Mouse (Mus musculus) neural tube, embryonic 15.5 days (tissue): ENCODE data around the gene Fras1. TPM values are rescaled to one million over a fixed set of nuclear protein-coding genes. Genes with fewer than 3 reads are reported as not detected.

Source experiments
- ATAC-seq: fragments of 200-750 bp; cut with Nextera tagmentation; 2 replicates; pipeline ENCODE4 v1.8.0; 2017; ENCODE audit warnings: mild to moderate bottlenecking, moderate TSS enrichment, moderate library complexity; ENCODE audit not compliant: low FRiP score
- H3K27ac ChIP-seq: fragments of 300-500 bp; sonication (generic); replicated peaks from 2 replicates; pipeline ENCODE4 v1.5.1; 2015; ENCODE audit warnings: mild to moderate bottlenecking, inconsistent platforms
- H3K27me3 ChIP-seq: fragments of 300-500 bp; sonication (generic); replicated peaks from 2 replicates; pipeline ENCODE4 v1.6.1; 2015; ENCODE audit warnings: inconsistent platforms
- H3K36me3 ChIP-seq: fragments of 300-500 bp; sonication (generic); 2 replicates; pipeline ENCODE4 v1.6.1; 2015; ENCODE audit warnings: inconsistent platforms
- H3K4me1 ChIP-seq: fragments of 300-500 bp; sonication (generic); 2 replicates; pipeline ENCODE4 v1.6.1; 2015; ENCODE audit warnings: inconsistent platforms
- H3K4me2 ChIP-seq: fragments of 300-500 bp; sonication (generic); 2 replicates; pipeline ENCODE4 v1.6.1; 2015; ENCODE audit warnings: inconsistent platforms, mild to moderate bottlenecking, moderate library complexity
- H3K4me3 ChIP-seq: fragments of 300-500 bp; sonication (generic); replicated peaks from 2 replicates; pipeline ENCODE4 v1.5.1; 2015; ENCODE audit warnings: mild to moderate bottlenecking, inconsistent platforms
- H3K9ac ChIP-seq: fragments of 300-500 bp; sonication (generic); replicated peaks from 2 replicates; pipeline ENCODE4 v1.6.1; 2015; ENCODE audit warnings: mild to moderate bottlenecking, inconsistent platforms
- H3K9me3 ChIP-seq: fragments of 300-500 bp; sonication (generic); replicated peaks from 2 replicates; pipeline ENCODE4 v1.6.1; 2016; ENCODE audit warnings: inconsistent platforms
- WGBS: fragments of 180-500 bp; shearing (Covaris S2); methylation state at CpG from one replicate; pipeline ENCODE4 v1.1.7; 2015; ENCODE audit warnings: mixed read lengths; 5-methylcytosine and 5-hydroxymethylcytosine counted together
- polyA plus RNA-seq: library from polyadenylated mRNA; unstranded; fragments of >200 nt; fragmentation: Nextera tagmentation; extraction: Ambion mirVana; gene quantifications from 2 replicates; pipeline ENCODE4 v1.2.1, GENCODE M21; 2015

Fras1 gene
- polyA plus RNA-seq, 1 experiment from 2014 or later = 5.3 TPM

DNA sequence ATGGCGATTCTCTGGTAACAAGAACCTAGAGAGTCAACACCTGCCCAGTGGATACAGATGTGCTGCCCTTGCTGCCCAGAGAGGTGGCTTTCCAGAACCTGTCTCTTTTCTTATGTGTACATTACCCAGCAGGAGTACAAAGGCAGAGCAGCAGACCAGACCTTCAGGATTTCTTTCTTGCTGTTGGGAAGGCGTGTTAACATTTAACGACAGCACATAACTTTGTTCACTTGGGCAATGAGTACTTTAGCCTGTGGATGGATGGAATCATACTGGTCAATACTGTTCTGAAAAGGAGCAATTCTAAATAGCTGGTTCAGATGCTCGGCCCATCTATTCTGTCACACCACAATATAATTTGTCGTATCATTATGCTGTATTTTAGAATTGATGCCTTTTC is 79.6 kb downstream of the Fras1 start:
- H3K4me2 ChIP-seq = no peak overlapping the region

DNA sequence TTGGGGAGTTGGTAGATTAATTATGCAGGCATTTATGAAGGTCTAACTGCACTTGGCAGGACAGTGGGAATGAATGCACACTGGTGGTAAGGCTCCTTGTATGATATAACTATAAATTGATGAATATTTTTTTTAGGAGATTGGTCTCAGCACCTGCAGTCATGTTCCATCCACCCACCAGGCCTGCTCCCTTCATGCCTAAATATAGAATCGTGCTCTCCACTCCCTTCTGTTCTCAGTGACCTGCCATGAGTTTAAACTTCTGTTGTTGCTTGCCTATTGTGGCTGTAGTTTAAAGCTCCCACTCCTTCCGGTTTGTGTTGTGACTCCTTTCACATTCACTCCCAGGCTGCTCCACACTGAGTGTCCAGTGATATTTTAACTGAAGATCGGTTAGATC is 80.7 kb downstream of the Fras1 start:
- Histone ChIP-seq H3K4me3 (no peak overlapping the region), H3K27me3 (no peaks in the 10 kb centered on the region), H3K27ac (no peak overlapping the region), H3K36me3 (no peaks in the 10 kb centered on the region), H3K9ac (no peak overlapping the region), H3K4me2 (no peak overlapping the region), H3K4me1 (no peaks in the 10 kb centered on the region), H3K9me3 (no peaks in the 10 kb centered on the region)
- 88% methylated on average over 3 of the region's 3 CpGs for WGBS
- no peak for ATAC-seq

More for the DNA sequence above, 79.6 kb downstream of the Fras1 start:
- WGBS = 89% methylated on average over 5 of the region's 5 CpGs
- Histone ChIP-seq H3K9me3 (no peaks in the 10 kb centered on the region), H3K27me3 (no peaks in the 10 kb centered on the region), H3K4me1 (no peaks in the 10 kb centered on the region), H3K9ac (no peak overlapping the region), H3K27ac (no peak overlapping the region), H3K36me3 (no peaks in the 10 kb centered on the region), H3K4me3 (no peak overlapping the region)
- ATAC-seq = no peak

DNA sequence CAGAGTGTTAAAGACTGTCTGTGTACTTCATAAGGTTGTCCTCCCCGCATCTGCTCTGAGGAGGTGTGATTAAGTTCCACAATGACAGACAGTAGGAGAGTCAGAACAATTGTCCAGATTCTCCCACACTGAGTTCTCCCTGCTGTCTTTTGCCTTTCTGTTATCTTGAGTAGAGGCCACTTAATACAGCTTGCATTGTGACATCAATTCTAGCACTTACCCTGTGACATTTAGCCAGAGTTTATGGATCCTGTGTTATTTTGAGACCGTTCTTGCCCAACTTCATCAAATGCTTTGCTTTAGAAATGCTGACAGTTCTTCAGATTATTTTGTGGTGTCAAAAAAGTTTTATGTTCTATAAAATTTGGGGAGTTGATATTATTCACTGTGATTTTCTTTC is 81.5 kb downstream of the Fras1 start:
- Histone ChIP-seq H3K36me3 (no peaks in the 10 kb centered on the region), H3K9ac (no peak overlapping the region), H3K4me2 (no peak overlapping the region), H3K9me3 (no peaks in the 10 kb centered on the region), H3K27me3 (no peaks in the 10 kb centered on the region), H3K4me1 (no peaks in the 10 kb centered on the region), H3K4me3 (no peak overlapping the region), H3K27ac (no peak overlapping the region)
- 85% methylated on average over 2 of the region's 2 CpGs for WGBS
- ATAC-seq = no peak

DNA sequence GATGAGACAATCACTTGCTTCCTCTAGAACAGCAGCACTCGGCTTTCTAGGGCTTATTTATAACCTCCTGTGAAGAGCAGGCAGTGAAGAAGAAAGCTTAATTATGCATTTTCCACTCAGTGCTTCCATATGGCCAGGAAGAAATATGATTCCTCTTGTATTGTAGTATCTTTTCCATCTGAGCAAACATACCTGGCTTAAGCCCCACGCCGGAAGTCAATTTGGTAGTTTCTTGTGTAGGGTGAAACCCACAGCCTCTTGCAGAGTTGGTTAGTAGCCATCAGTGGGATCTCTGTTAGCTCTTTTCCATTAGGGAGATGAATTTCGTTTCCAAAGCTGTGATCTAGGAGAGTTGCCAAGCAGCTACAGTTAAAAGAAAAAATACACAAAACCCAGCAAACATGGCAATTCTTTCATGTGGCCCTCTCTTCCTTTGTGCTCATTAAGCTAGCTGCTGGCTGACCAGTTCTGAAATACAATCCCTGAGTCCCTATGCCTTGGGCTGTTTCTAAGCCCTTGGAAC is 83.7 kb downstream of the Fras1 start:
- 57% methylated on average over 4 of the region's 4 CpGs for WGBS
- no peak overlapping the region for H3K9ac ChIP-seq
- H3K9me3 ChIP-seq = no peaks in the 10 kb centered on the region
- H3K4me2 ChIP-seq = no peak overlapping the region
- H3K27ac ChIP-seq = no peak overlapping the region
- no peak for ATAC-seq
- H3K36me3 ChIP-seq = no peaks in the 10 kb centered on the region
- H3K4me3 ChIP-seq = no peak overlapping the region
- no peaks in the 10 kb centered on the region for H3K4me1 ChIP-seq
- H3K27me3 ChIP-seq = no peaks in the 10 kb centered on the region

DNA sequence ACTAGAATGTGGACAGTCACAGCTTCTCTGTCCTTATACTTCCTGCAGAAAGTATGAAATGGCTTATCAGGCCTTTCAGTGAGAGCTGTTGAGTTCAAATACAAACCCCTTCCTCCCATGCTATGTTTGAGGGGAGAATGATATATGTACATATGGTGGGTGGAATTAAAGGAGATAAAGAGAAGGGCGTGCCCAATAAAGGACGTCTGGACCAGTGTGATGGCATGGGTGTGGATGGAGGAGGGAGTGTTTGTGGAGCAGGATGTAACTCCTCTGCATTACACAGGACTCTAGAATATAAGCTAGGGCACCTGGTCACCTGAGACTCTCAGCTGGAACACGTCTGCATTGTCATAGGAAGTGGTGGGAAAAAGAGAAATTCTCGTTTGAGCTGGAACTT is 85.8 kb downstream of the Fras1 start:
- no peak overlapping the region for H3K4me2 ChIP-seq
- ATAC-seq = no peak
- H3K4me1 ChIP-seq = no peaks in the 10 kb centered on the region
- WGBS = 78% methylated on average over 4 of the region's 4 CpGs
- no peak overlapping the region for H3K9ac ChIP-seq
- H3K27ac ChIP-seq = no peak overlapping the region
- H3K9me3 ChIP-seq = no peaks in the 10 kb centered on the region
- H3K36me3 ChIP-seq = no peaks in the 10 kb centered on the region
- H3K27me3 ChIP-seq = no peaks in the 10 kb centered on the region
- H3K4me3 ChIP-seq = no peak overlapping the region

DNA sequence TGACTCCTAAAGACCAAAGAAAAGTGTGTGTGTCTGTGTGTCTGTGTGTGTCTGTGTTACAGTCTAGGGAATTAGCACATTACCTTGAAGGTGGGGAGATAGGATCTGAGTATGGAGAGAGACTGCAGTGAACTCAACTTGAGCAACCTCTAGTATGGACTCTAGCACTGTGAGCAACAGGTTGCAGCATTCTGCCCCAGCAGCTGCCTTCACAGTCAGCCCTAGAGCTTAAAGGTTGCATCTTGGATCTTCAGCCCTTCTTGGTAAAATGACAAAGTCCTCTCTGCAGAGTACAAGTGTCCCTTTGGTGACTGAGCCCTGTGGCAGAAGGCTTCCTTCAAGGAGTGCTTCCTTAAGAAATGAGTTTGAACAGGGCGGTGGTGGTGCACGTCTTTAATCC is 88.4 kb downstream of the Fras1 start:
- 95% methylated on average over 2 of the region's 2 CpGs for WGBS
- H3K4me2 ChIP-seq = no peak overlapping the region
- H3K27me3 ChIP-seq = no peaks in the 10 kb centered on the region
- no peak for ATAC-seq
- no peak overlapping the region for H3K9ac ChIP-seq
- H3K36me3 ChIP-seq = no peaks in the 10 kb centered on the region
- H3K27ac ChIP-seq = no peak overlapping the region
- H3K4me1 ChIP-seq = no peaks in the 10 kb centered on the region
- no peaks in the 10 kb centered on the region for H3K9me3 ChIP-seq
- no peak overlapping the region for H3K4me3 ChIP-seq

DNA sequence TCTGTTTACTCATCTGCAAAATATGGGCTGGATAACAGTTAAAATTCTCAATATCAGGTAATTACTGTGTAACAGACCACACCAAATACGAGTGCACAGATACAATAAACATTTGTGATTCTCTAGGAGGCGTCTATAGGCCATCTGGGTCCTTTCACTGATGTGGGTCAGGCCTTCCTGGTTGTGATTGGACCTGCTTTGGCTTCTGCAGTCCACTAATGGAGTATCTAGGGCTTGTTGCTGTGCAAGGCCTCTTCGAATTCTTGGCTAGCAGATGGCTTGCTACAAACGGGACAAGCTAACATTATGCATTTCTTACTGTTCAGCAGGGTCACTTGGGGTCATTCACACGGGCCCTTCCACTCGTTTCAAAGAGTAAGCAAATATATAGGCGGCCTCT is 92.7 kb downstream of the Fras1 start:
- Histone ChIP-seq H3K4me3 (no peak overlapping the region), H3K27me3 (no peaks in the 10 kb centered on the region), H3K27ac (no peak overlapping the region), H3K4me1 (no peaks in the 10 kb centered on the region), H3K9ac (no peak overlapping the region), H3K36me3 (no peaks in the 10 kb centered on the region), H3K4me2 (no peak overlapping the region), H3K9me3 (no peaks in the 10 kb centered on the region)
- whole genome bisulfite sequencing = 49% methylated on average over 7 of the region's 7 CpGs
- ATAC-seq = no peak

DNA sequence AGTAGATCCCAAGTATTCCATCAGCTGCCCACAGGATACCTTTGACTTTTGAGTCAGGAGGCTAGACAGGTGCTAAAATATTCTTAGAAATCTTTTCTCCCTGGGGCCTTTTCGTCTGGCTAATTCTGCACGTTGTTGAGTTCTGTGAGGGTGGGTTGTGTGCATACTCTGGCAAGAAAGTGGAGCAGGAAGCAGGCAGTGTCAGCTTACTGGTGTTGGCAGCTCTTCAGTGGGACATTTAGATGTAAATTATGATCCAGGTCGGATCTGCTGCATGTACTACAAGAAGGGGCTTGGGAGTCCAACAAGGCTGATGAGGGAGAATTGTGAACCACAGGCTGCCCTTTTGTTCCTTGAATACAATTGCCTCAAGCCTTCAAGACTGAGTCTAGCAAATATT is 98.2 kb downstream of the Fras1 start:
- Histone ChIP-seq H3K36me3 (no peaks in the 10 kb centered on the region), H3K4me3 (no peak overlapping the region), H3K9me3 (no peaks in the 10 kb centered on the region), H3K27me3 (no peaks in the 10 kb centered on the region), H3K4me2 (no peak overlapping the region), H3K27ac (no peak overlapping the region), H3K9ac (no peak overlapping the region), H3K4me1 (no peaks in the 10 kb centered on the region)
- no peak for ATAC-seq
- 46% methylated on average over 3 of the region's 3 CpGs for WGBS

DNA sequence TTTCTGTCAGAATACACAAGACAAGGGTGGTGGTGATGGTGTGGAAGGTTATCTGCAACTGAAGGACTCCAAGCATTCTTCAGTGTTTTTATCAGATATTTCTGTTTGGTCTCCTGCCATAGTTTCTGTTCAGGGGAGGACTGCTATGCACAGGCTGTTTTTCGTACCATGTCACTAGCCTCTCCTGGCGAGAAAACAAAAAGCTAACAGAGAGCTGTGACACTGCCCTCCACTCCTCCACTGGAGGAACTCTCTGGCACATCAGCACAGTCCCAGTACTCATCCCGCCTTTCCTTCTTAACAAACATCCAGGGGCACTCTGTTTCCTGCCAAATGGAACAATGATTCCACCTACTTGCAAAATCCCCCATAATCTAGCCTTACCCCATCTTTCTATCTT is 101.7 kb downstream of the Fras1 start:
- 91% methylated on average over 3 of the region's 3 CpGs for WGBS
- H3K9me3 ChIP-seq = no peaks in the 10 kb centered on the region

DNA sequence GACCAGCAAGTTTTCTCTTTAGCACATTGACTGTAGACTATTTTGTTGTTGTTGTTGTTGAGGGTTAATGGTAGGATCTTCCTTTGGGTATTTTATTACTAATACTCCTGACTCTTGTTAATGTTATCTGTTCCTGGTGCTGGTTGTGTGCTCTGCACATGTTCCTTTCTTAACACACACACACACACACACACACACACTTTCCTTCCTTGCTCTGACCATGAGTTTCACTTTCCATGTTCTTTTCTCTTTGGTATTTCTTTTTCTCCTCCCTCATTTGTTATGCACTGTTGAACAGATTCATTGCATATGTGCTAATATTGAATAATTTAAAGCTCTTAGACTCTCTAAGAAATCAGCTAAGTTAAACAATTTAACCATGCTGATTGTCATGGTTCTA is 105.2 kb downstream of the Fras1 start:
- H3K4me1 ChIP-seq = no peaks in the 10 kb centered on the region
- H3K9me3 ChIP-seq = no peaks in the 10 kb centered on the region
- no peak overlapping the region for H3K27ac ChIP-seq
- H3K4me3 ChIP-seq = no peak overlapping the region
- ATAC-seq = no peak
- H3K27me3 ChIP-seq = no peaks in the 10 kb centered on the region
- no peak overlapping the region for H3K9ac ChIP-seq
- H3K36me3 ChIP-seq = no peaks in the 10 kb centered on the region
- no peak overlapping the region for H3K4me2 ChIP-seq

More for the DNA sequence above, 101.7 kb downstream of the Fras1 start:
- H3K27ac ChIP-seq = no peak overlapping the region
- no peaks in the 10 kb centered on the region for H3K27me3 ChIP-seq
- H3K9ac ChIP-seq = no peak overlapping the region
- H3K4me2 ChIP-seq = no peak overlapping the region
- no peak for ATAC-seq
- no peaks in the 10 kb centered on the region for H3K4me1 ChIP-seq
- no peak overlapping the region for H3K4me3 ChIP-seq
- H3K36me3 ChIP-seq = no peaks in the 10 kb centered on the region

DNA sequence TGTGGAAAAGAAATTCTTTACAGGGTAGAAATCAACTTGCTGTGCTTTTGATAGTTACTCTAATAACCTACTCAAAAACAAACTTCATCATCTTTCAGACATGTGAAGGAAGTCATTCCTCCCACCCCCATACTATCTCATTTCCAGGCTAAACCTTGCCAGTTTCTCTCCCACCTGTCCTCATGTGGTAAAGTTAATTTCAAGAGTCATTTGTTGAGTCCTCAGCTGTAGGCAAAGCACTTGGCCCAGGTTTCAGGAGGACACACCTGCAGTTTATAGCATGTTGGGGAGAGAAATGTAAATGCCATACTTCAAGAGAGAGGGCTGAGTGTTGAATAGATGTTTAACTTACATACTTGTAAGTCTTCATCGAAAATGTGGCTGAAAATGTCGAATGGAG is 107.4 kb downstream of the Fras1 start:
- 93% methylated on average over 2 of the region's 2 CpGs for WGBS
- ATAC-seq = no peak

DNA sequence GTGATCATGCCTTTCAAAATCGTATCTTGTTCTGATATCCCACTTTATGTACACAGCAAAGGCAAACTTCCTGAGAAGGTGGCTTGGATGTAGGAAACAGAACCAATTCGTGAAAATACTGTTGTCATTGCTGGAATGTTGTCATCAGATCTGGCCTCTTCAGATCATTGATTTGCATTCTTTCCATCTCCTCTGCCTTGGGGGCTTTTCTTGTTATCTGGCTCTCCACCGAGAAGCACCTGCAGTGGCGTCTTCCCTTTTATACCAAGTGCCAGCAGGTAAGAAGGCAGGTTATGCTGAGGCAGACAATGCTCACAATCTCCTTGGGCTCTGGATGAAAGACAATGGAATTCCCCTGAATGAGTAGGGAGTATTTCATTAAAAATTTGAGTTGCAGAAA is 108.3 kb downstream of the Fras1 start:
- Histone ChIP-seq H3K9me3 (no peaks in the 10 kb centered on the region), H3K27me3 (no peaks in the 10 kb centered on the region), H3K4me1 (no peaks in the 10 kb centered on the region), H3K9ac (no peak overlapping the region), H3K36me3 (no peaks in the 10 kb centered on the region), H3K4me2 (no peak overlapping the region), H3K27ac (no peak overlapping the region), H3K4me3 (no peak overlapping the region)
- WGBS = 88% methylated on average over 4 of the region's 4 CpGs
- ATAC-seq = no peak

More for the DNA sequence above, 107.4 kb downstream of the Fras1 start:
- no peaks in the 10 kb centered on the region for H3K4me1 ChIP-seq
- H3K4me3 ChIP-seq = no peak overlapping the region
- H3K4me2 ChIP-seq = no peak overlapping the region
- no peaks in the 10 kb centered on the region for H3K36me3 ChIP-seq
- H3K9me3 ChIP-seq = no peaks in the 10 kb centered on the region
- H3K27me3 ChIP-seq = no peaks in the 10 kb centered on the region
- no peak overlapping the region for H3K9ac ChIP-seq
- no peak overlapping the region for H3K27ac ChIP-seq

DNA sequence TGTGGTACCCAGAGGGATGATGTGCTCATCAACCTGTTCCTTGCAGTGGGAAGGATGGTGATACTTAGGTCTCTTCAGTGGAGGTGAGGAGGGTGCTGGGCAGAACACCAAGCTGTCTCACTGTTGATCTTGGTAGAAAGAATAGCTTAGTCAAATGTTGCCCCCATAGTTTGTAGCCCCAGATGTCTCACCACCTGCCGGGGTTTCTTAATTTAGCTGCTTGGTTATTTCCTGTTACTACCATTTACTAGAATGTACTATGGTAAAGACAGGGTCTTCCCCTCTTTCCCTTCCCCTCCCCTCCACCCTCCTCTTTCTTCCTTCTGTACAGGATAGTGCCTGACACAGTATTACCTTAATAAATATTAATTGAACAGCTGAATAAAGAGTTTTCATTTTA is 118.7 kb downstream of the Fras1 start:
- no peak for ATAC-seq

More for the DNA sequence above, 118.7 kb downstream of the Fras1 start:
- Histone ChIP-seq H3K4me1 (no peaks in the 10 kb centered on the region), H3K4me3 (no peak overlapping the region), H3K27me3 (no peaks in the 10 kb centered on the region), H3K36me3 (no peaks in the 10 kb centered on the region), H3K9me3 (no peaks in the 10 kb centered on the region), H3K9ac (no peak overlapping the region), H3K27ac (no peak overlapping the region), H3K4me2 (no peak overlapping the region)
- WGBS = 85% methylated on average over 1 of the region's 1 CpGs
